Mouse (Mus musculus) right cerebral cortex, postnatal 10 days (tissue): Measurements from ENCODE around the gene Cyp2a5.
"Not testable (repeated sequence)": the region's sequence is repeated elsewhere in the genome, so short reads cannot be mapped to it uniquely, and the experiment has no call there.

Experiments
- DNase-seq, 2 experiments: peaks; one replicate each; pipeline ENCODE4 v3.0.0; 2021; ENCODE audit warnings: low spot score in 2 of 2

The Cyp2a5 gene

GRCm38 (mm10) chr7:26835059-26835458 lies at the start of gene Cyp2a5:
Cyp2a5 (plus strand) TSS chr7:26835305.
- not testable (repeated sequence) for DNase-seq

- not testable (repeated sequence) for DNase-seq
These were observed 49.1 kb upstream of the Cyp2a5 start for GRCm38 (mm10) chr7:26786013-26786412.

GRCm38 (mm10) chr7:26789984-26790383 lies 45.1 kb upstream of the Cyp2a5 start:
- no peak for DNase-seq

GRCm38 (mm10) chr7:26800104-26800503 lies 35.0 kb upstream of the Cyp2a5 start:
- DNase-seq: no peak

- DNase-seq: no peak
These were observed 34.1 kb upstream of the Cyp2a5 start for GRCm38 (mm10) chr7:26800996-26801395.

- no peak for DNase-seq
These were observed 26.5 kb upstream of the Cyp2a5 start, which contains the start of gene Cyp2g1 for GRCm38 (mm10) chr7:26808592-26808991. Cyp2g1 (plus strand) TSS chr7:26808892.

DNA sequence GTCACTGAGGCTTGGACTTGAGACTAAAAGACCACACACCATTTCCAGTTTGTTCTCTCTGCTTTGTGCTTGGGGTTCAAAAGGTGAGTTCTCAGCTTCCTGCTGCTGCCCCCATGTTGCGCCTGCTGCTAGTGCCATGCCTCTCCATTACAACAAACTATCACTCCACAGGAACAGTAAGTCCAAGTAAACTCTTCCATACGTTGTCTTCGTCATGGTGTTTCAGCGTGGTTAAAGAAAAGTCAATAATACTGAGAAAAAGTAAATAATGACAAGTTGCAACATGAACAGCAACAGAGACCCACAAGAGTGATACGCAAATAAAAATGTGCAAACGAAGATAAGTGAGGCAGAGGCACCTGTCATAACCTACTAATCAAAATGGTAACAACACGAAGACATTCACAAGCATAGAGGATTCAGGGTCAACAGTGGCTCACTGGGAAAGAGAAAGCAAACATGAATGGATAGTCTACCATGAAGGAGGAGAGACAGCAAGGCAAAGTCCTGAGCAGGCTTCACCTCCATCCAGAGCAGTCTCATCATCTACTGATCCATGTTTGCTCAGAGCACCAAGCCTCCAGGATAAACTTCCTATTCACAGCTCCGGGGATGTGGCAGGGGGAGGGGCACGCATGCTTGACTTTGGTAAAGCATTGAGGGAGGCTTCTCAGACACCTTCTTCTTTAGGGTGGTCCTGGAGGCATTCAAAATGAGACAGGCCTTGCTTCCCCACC lies 3.4 kb upstream of the Cyp2a5 start:
- DNase-seq: not testable (repeated sequence)

DNA sequence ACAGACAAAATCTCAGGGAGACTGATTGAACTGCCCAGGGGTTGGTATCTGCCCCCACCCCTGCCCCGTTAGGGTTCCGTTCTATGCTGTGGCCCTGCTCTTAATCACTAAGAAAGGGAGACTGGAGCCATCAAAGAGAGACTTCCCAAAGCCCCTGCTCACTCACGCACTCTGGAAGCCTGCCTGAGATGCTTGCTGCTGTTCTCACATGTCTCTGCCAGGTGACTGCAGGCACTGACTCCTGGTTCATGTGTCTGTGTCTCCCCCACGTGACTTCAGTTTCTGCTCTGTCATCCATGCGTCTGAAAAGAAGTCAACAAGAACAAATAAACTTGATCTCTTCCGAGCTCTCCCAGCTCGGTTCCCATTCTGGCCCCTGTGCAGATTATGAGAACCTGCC lies 2.4 kb upstream of the Cyp2a5 start:
- not testable (repeated sequence) for DNase-seq

GRCm38 (mm10) chr7:26843400-26843799 lies 8.3 kb downstream of the Cyp2a5 start:
- not testable (repeated sequence) for DNase-seq

DNA sequence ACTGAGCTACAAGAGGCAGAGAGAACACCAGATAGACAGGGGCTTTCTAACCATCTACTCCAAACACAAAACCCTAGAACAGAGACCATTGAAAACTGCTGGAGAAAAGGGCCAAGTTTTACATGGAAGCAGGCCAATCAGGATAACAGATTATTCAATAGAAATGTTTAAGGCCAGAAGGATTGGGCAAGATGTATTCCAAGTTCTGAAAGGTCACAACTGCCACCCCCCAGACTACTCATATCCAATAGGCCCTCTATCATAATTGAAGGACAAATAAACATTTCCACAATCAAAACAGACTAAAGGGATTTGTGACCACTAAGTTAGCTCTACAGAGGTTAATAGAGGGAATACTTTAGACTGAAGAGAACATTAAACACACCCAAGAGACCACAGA lies 15.0 kb downstream of the Cyp2a5 start:
- not testable (repeated sequence) for DNase-seq

DNA sequence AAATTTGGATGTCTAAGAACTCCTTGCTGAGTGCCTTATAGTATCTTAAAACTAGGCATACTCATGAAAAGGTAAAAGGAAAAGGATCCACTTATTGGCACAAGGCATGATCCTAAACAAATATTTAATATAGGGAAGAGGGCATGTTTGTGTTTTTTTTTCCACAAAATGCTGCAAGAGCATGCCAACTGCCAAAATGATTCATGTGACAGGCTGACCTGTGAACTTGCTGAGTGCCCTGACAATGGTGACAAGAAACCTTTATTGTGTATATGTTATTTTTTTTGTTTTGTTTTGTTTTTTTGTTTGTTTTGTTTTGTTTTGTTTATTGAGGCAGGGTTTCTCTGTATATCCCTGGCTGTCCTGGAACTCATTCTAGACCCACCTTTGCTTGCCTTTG lies 43.5 kb downstream of the Cyp2a5 start:
- not testable (repeated sequence) for DNase-seq

- not testable (repeated sequence) for DNase-seq
These were observed 45.5 kb downstream of the Cyp2a5 start for GRCm38 (mm10) chr7:26880600-26880999.
